Mouse (Mus musculus) liver, postnatal 0 days (tissue): Measurements from ENCODE around the gene Pdss2. TPM values are rescaled to one million over a fixed set of nuclear protein-coding genes. Genes with fewer than 3 reads are reported as not detected.
A peak's percentile ranks its signal among the peaks of the same experiment; 100 is the strongest.

Experiments used
- ATAC-seq: fragments of 200-750 bp; cut with Nextera tagmentation; 2 replicates; pipeline ENCODE4 v1.8.0; 2017; ENCODE audit warnings: mild to moderate bottlenecking, moderate library complexity
- DNase-seq: peaks from one replicate; pipeline ENCODE4 v3.0.0-alpha.2; 2016
- H3K27ac ChIP-seq: fragments of 300-500 bp; sonication (generic); 2 replicates; pipeline ENCODE4 v1.5.1; 2014; ENCODE audit warnings: antibody characterized with exemption, moderate library complexity, mild to moderate bottlenecking, low read depth
- H3K27me3 ChIP-seq: fragments of 300-500 bp; sonication (generic); 2 replicates; pipeline ENCODE4 v1.6.1; 2014; ENCODE audit warnings: low read length, control low read depth, mixed read lengths; ENCODE audit not compliant: insufficient read depth
- H3K36me3 ChIP-seq: fragments of 300-500 bp; sonication (generic); replicated peaks from 2 replicates; pipeline ENCODE4 v1.6.1; 2014; ENCODE audit warnings: mild to moderate bottlenecking, control low read depth, low read length, moderate library complexity, mixed read lengths; ENCODE audit not compliant: insufficient read depth
- H3K4me1 ChIP-seq: fragments of 300-500 bp; sonication (generic); 2 replicates; pipeline ENCODE4 v1.6.1; 2014; ENCODE audit warnings: antibody characterized with exemption, mild to moderate bottlenecking, control low read depth; ENCODE audit not compliant: insufficient read depth
- H3K4me2 ChIP-seq: fragments of 300-500 bp; sonication (generic); 2 replicates; pipeline ENCODE4 v1.6.1; 2014; ENCODE audit warnings: low read depth, mild to moderate bottlenecking, low read length, moderate library complexity, mixed read lengths
- H3K4me3 ChIP-seq: fragments of 300-500 bp; sonication (generic); 2 replicates; pipeline ENCODE4 v1.5.1; 2014; ENCODE audit warnings: low read depth, low read length
- H3K9ac ChIP-seq: fragments of 300-500 bp; sonication (generic); replicated peaks from 2 replicates; pipeline ENCODE4 v1.6.1; 2014; ENCODE audit warnings: mild to moderate bottlenecking, moderate library complexity
- H3K9me3 ChIP-seq: fragments of 300-500 bp; sonication (generic); 2 replicates; pipeline ENCODE4 v1.6.1; 2016; ENCODE audit warnings: mild to moderate bottlenecking, control low read depth, low read length, mixed read lengths
- CTCF ChIP-seq: sonication (generic); IDR thresholded peaks from 2 replicates; pipeline ENCODE4 v1.5.1; 2016; ENCODE audit warnings: antibody characterized with exemption, low read depth
- EP300 ChIP-seq: IDR thresholded peaks from 2 replicates; pipeline ENCODE4 v1.6.1; 2016; ENCODE audit warnings: antibody characterized with exemption, low read depth, mild to moderate bottlenecking
- WGBS: fragments of 180-500 bp; shearing (Covaris S2); extraction: QIAGEN DNeasy Blood & Tissue Kit; methylation state at CpG from one replicate; pipeline ENCODE4 v1.1.7; 2014; ENCODE audit not compliant: insufficient replicate concordance; 5-methylcytosine and 5-hydroxymethylcytosine counted together
- polyA plus RNA-seq: library from polyadenylated mRNA; unstranded; fragments of >200 nt; fragmentation: Nextera tagmentation; extraction: Ambion mirVana; gene quantifications from 2 replicates; pipeline ENCODE4 v1.2.1, GENCODE M21; 2015

The Pdss2 gene
- polyA plus RNA-seq, 1 experiment from 2014 or later = 4.5 TPM

GRCm38 (mm10) chr10:43482021-43482420, 260.7 kb downstream of the Pdss2 start:
- 84% methylated on average over 5 of the region's 5 CpGs for WGBS
- ATAC-seq (no peak), DNase-seq (no peak)
- no peak overlapping the region for H3K4me2 ChIP-seq
- no peak overlapping the region for H3K4me3 ChIP-seq
- H3K36me3 ChIP-seq = no peaks in the 10 kb centered on the region
- H3K4me1 ChIP-seq = peaks cover 27% of the 10 kb centered on the region
- H3K27me3 ChIP-seq = 0 out of 2 replicates have a peak, but pooled peaks cover 2% of the 10 kb centered on the region
- TF ChIP-seq EP300 (no peak), CTCF (no peak)
- H3K9me3 ChIP-seq = no peaks in the 10 kb centered on the region
- no peak overlapping the region for H3K27ac ChIP-seq
- H3K9ac ChIP-seq = no peak overlapping the region

- Histone ChIP-seq H3K4me2 (no peak overlapping the region; the same call in 1 of the 2 replicates), H3K4me3 (no peak overlapping the region), H3K36me3 (no peaks in the 10 kb centered on the region), H3K4me1 (peaks cover 35% of the 10 kb centered on the region), H3K9ac (no peak overlapping the region), H3K9me3 (no peaks in the 10 kb centered on the region), H3K27ac (peak overlapping the region; percentile 29; the same call in 1 of the 2 replicates), H3K27me3 (0 out of 2 replicates have a peak, but pooled peaks cover 1% of the 10 kb centered on the region)
- WGBS = 58% methylated on average over 9 of the region's 9 CpGs
- TF ChIP-seq EP300 (no peak), CTCF (no peak)
- ATAC-seq (no peak), DNase-seq (no peak)
Measured at GRCm38 (mm10) chr10:43483426-43483995, 262.2 kb downstream of the Pdss2 start.

- Histone ChIP-seq H3K4me1 (peaks cover 36% of the 10 kb centered on the region), H3K27me3 (no peaks in the 10 kb centered on the region), H3K4me3 (no peak overlapping the region), H3K4me2 (no peak overlapping the region), H3K36me3 (no peaks in the 10 kb centered on the region), H3K9me3 (no peaks in the 10 kb centered on the region), H3K27ac (no peak overlapping the region), H3K9ac (no peak overlapping the region)
- no peak for TF ChIP-seq EP300
- no peak for TF ChIP-seq CTCF
- ATAC-seq (no peak), DNase-seq (no peak)
- 62% methylated on average over 6 of the region's 6 CpGs for WGBS
Measured at GRCm38 (mm10) chr10:43485751-43486268, 264.5 kb downstream of the Pdss2 start.

- ATAC-seq (no peak), DNase-seq (no peak)
- 55% methylated on average over 3 of the region's 3 CpGs for WGBS
- Histone ChIP-seq H3K4me1 (peaks cover 26% of the 10 kb centered on the region), H3K4me3 (no peak overlapping the region), H3K27ac (peak overlapping the region; percentile 59), H3K4me2 (no peak overlapping the region), H3K36me3 (no peaks in the 10 kb centered on the region), H3K27me3 (no peaks in the 10 kb centered on the region), H3K9ac (no peak overlapping the region), H3K9me3 (no peaks in the 10 kb centered on the region)
- TF ChIP-seq EP300 (no peak), CTCF (no peak)
Measured at GRCm38 (mm10) chr10:43487441-43488010, 266.2 kb downstream of the Pdss2 start.

GRCm38 (mm10) chr10:43488258-43488657, 267.0 kb downstream of the Pdss2 start:
- no peak overlapping the region for H3K4me2 ChIP-seq
- no peak for TF ChIP-seq EP300
- TF ChIP-seq CTCF = no peak
- H3K27ac ChIP-seq = peak overlapping the region; percentile 59
- H3K4me3 ChIP-seq = no peak overlapping the region
- H3K36me3 ChIP-seq = no peaks in the 10 kb centered on the region
- no peaks in the 10 kb centered on the region for H3K27me3 ChIP-seq
- H3K9ac ChIP-seq = no peak overlapping the region
- WGBS = 55% methylated on average over 4 of the region's 4 CpGs
- ATAC-seq (peak; percentile 63), DNase-seq (no peak)
- peaks cover 24% of the 10 kb centered on the region for H3K4me1 ChIP-seq
- no peaks in the 10 kb centered on the region for H3K9me3 ChIP-seq

GRCm38 (mm10) chr10:43489139-43489538, 267.9 kb downstream of the Pdss2 start:
- 80% methylated on average over 7 of the region's 7 CpGs for WGBS
- Histone ChIP-seq H3K9ac (no peak overlapping the region), H3K4me1 (peaks cover 20% of the 10 kb centered on the region), H3K27me3 (no peaks in the 10 kb centered on the region), H3K4me2 (no peak overlapping the region), H3K36me3 (no peaks in the 10 kb centered on the region), H3K27ac (0 out of 2 replicates have a peak overlapping the region, but pooled peaks have one; percentile 34), H3K9me3 (no peaks in the 10 kb centered on the region), H3K4me3 (no peak overlapping the region)
- TF ChIP-seq CTCF (no peak), EP300 (no peak)
- ATAC-seq = no peak
- DNase-seq = no peak
